Mouse (Mus musculus): ENCODE results near the gene Mcoln2. TPM values are rescaled to one million over a fixed set of nuclear protein-coding genes. Genes with fewer than 3 reads are reported as not detected.

Gene Mcoln2
- total RNA-seq, 2 experiments from 2014 or later, result not detected

- no peak for DNase-seq (ENCODE audit: extremely low spot score in 1 of 2, low spot score in 1 of 2)
Measured at GRCm38 (mm10) chr3:146142523-146142922, 7.1 kb upstream of the Mcoln2 start.

- DNase-seq (ENCODE audit: extremely low spot score in 1 of 2, low spot score in 1 of 2), result no peak
Measured at GRCm38 (mm10) chr3:146145501-146145900, 4.1 kb upstream of the Mcoln2 start.

- DNase-seq (ENCODE audit: extremely low spot score in 1 of 2, low spot score in 1 of 2), result no peak
Measured at GRCm38 (mm10) chr3:146146131-146146530, 3.5 kb upstream of the Mcoln2 start.

GRCm38 (mm10) chr3:146150058-146150400 lies 396 bp downstream of the Mcoln2 start:
- no peak for DNase-seq (ENCODE audit: extremely low spot score in 1 of 2, low spot score in 1 of 2)

- no peak for DNase-seq (ENCODE audit: extremely low spot score in 1 of 2, low spot score in 1 of 2)
Measured at GRCm38 (mm10) chr3:146150560-146150959, 927 bp downstream of the Mcoln2 start.

- no peak for DNase-seq (ENCODE audit: extremely low spot score in 1 of 2, low spot score in 1 of 2)
Measured at GRCm38 (mm10) chr3:146151328-146151727, 1.7 kb downstream of the Mcoln2 start.

- DNase-seq (ENCODE audit: extremely low spot score in 1 of 2, low spot score in 1 of 2), result no peak
Measured at GRCm38 (mm10) chr3:146151755-146152154, 2.1 kb downstream of the Mcoln2 start.

- DNase-seq (ENCODE audit: extremely low spot score in 1 of 2, low spot score in 1 of 2), result no peak
Measured at GRCm38 (mm10) chr3:146152348-146152747, 2.7 kb downstream of the Mcoln2 start.

- DNase-seq (ENCODE audit: extremely low spot score in 1 of 2, low spot score in 1 of 2), result no peak
Measured at GRCm38 (mm10) chr3:146152913-146153312, 3.3 kb downstream of the Mcoln2 start.

GRCm38 (mm10) chr3:146153862-146154611 lies 4.4 kb downstream of the Mcoln2 start:
- no peak for DNase-seq (ENCODE audit: extremely low spot score in 1 of 2, low spot score in 1 of 2)

GRCm38 (mm10) chr3:146155628-146156576 lies 6.3 kb downstream of the Mcoln2 start:
- no peak for DNase-seq (ENCODE audit: extremely low spot score in 1 of 2, low spot score in 1 of 2)

- no peak for DNase-seq (ENCODE audit: extremely low spot score in 1 of 2, low spot score in 1 of 2)
Measured at GRCm38 (mm10) chr3:146156811-146157210, 7.2 kb downstream of the Mcoln2 start.

GRCm38 (mm10) chr3:146158039-146158438 lies 8.4 kb downstream of the Mcoln2 start:
- no peak for DNase-seq (ENCODE audit: extremely low spot score in 1 of 2, low spot score in 1 of 2)

GRCm38 (mm10) chr3:146159360-146159759 lies 9.7 kb downstream of the Mcoln2 start:
- no peak for DNase-seq (ENCODE audit: extremely low spot score in 1 of 2, low spot score in 1 of 2)

- DNase-seq (ENCODE audit: extremely low spot score in 1 of 2, low spot score in 1 of 2), result no peak
Measured at GRCm38 (mm10) chr3:146162197-146162596, 12.6 kb downstream of the Mcoln2 start.

GRCm38 (mm10) chr3:146169356-146169755 lies 19.7 kb downstream of the Mcoln2 start:
- DNase-seq (ENCODE audit: extremely low spot score in 1 of 2, low spot score in 1 of 2), result no peak

GRCm38 (mm10) chr3:146173030-146173429 lies 23.4 kb downstream of the Mcoln2 start:
- DNase-seq (ENCODE audit: extremely low spot score in 1 of 2, low spot score in 1 of 2), result no peak

- no peak for DNase-seq (ENCODE audit: extremely low spot score in 1 of 2, low spot score in 1 of 2)
Measured at GRCm38 (mm10) chr3:146174215-146174614, 24.6 kb downstream of the Mcoln2 start.

- DNase-seq (ENCODE audit: extremely low spot score in 1 of 2, low spot score in 1 of 2), result no peak
Measured at GRCm38 (mm10) chr3:146177295-146177694, 27.7 kb downstream of the Mcoln2 start.

- DNase-seq (ENCODE audit: extremely low spot score in 1 of 2, low spot score in 1 of 2), result peak; percentile 62 to 91
Measured at GRCm38 (mm10) chr3:146177748-146178582, 28.3 kb downstream of the Mcoln2 start.

- no peak for DNase-seq (ENCODE audit: extremely low spot score in 1 of 2, low spot score in 1 of 2)
Measured at GRCm38 (mm10) chr3:146180341-146180740, 30.7 kb downstream of the Mcoln2 start.

Data from layer of hippocampus, postnatal 25 days (tissue).